Mouse (Mus musculus) layer of hippocampus, adult 6 months (tissue): ENCODE results near the gene Lypd1. TPM values are rescaled to one million over a fixed set of nuclear protein-coding genes. Genes with fewer than 3 reads are reported as not detected.

Source experiments
- long read RNA-seq, 2 experiments: library from polyadenylated mRNA; unstranded; transcript quantifications; one replicate each; pipeline ENCODE4 v2.0.0; 2019 to 2020
- polyA plus RNA-seq: library from polyadenylated mRNA; unstranded; fragments of <200 nt; fragmentation: Nextera tagmentation; gene quantifications from 2 replicates; pipeline ENCODE4 v1.2.3, GENCODE M21; 2021

The Lypd1 gene
- polyA plus RNA-seq, result 117 and 148 TPM in 2 replicates
- long read RNA-seq, experiment 1, full-length matches to known transcripts, result 252 of 301 reads
- long read RNA-seq, experiment 1, partial matches to known transcripts, result 0 of 301 reads
- long read RNA-seq, experiment 1, other reads (novel, unspliced or antisense), result 49 of 301 reads
- long read RNA-seq, experiment 2, full-length matches to known transcripts, result 588 of 651 reads
- long read RNA-seq, experiment 2, partial matches to known transcripts, result 0 of 651 reads
- long read RNA-seq, experiment 2, other reads (novel, unspliced or antisense), result 63 of 651 reads

GRCm38 (mm10) chr1:125912601-125913600 is at the start of gene Lypd1:
TSS of gene Lypd1 (minus strand) at chr1:125913101.

Other genes with a start within 250 kb of the Lypd1 start
- 0.05 TPM in 1 of 2 replicates, not detected in the other for gene Gpr39, start 236.1 kb downstream of the Lypd1 start, polyA plus RNA-seq